Mouse (Mus musculus) erythroblast, embryonic 14.5 days (primary cell): Measurements from ENCODE around the gene Rrp9. TPM values are rescaled to one million over a fixed set of nuclear protein-coding genes. Genes with fewer than 3 reads are reported as not detected.
A peak's percentile ranks its signal among the peaks of the same experiment; 100 is the strongest.

Source experiments
- H3K27me3 ChIP-seq: 2 replicates; pipeline ENCODE4 v1.6.1; 2012; ENCODE audit warnings: inconsistent platforms; ENCODE audit not compliant: control insufficient read depth
- H3K36me3 ChIP-seq: 2 replicates; pipeline ENCODE4 v1.6.1; 2012; ENCODE audit warnings: mild to moderate bottlenecking, inconsistent platforms; ENCODE audit not compliant: control insufficient read depth
- H3K4me1 ChIP-seq: 2 replicates; pipeline ENCODE4 v1.6.1; 2012; ENCODE audit warnings: inconsistent platforms; ENCODE audit not compliant: control insufficient read depth
- H3K4me3 ChIP-seq: replicated peaks from 2 replicates; pipeline ENCODE3; 2012; ENCODE audit warnings: moderate library complexity, mild to moderate bottlenecking, inconsistent platforms
- H3K9me3 ChIP-seq: 2 replicates; pipeline ENCODE4 v1.6.1; 2012; ENCODE audit warnings: low read length, inconsistent platforms, mixed read lengths; ENCODE audit not compliant: control insufficient read depth
- GATA1 ChIP-seq: IDR thresholded peaks from 2 replicates; pipeline ENCODE4 v1.6.1; 2012; ENCODE audit warnings: low read length, inconsistent platforms, mixed read lengths
- TAL1 ChIP-seq: IDR thresholded peaks from 3 replicates; pipeline ENCODE4 v1.6.1; 2012; ENCODE audit warnings: low read length, inconsistent platforms, mixed read lengths
- polyA plus RNA-seq: library from polyadenylated mRNA; stranded (reverse); fragments of >175 nt; gene quantifications from 2 replicates; pipeline ENCODE4 v1.2.3, GENCODE M21; 2012

Gene Rrp9
- polyA plus RNA-seq, 1 experiment: 9.9 TPM

DNA sequence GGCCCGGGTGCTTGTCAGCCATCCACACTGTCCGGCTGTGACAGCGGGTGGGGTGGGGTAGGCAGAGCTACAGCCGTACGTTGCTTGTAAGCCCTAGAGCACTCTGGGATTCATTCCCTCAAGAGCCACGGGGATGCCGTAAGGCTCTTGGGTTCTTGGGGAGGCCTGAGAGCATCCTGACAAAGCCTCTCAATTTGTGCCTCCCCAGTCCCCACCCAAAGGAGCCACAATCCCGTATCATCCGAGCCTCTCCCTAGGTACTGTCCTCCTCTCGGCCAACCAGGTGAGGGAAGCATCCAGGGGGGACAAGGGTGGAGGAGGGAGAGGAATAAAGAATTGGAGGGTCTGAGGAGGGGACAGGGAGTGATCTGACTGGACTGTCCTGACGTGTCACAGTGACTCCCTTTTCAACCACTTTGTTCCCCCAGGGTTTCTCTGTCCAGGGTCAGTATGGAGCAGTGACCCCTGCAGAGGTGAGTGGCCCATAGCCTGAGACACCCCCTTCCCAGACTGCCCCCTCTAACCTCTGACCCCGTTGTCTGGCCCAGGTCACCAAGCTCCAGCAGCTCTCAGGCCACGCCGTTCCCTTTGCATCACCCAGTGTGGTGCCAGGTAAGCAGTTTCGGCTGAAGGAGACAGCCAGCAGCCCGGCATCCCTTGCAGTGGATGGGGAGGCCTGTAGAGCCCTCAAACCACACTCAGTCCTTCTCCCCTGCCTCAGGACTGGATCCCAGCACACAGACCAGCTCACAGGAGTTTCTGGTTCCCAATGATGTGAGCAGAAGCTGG, 13.9 kb upstream of the Rrp9 start:
- Histone ChIP-seq H3K9me3 (no peaks in the 10 kb centered on the region; the same call in 1 of the 2 replicates), H3K4me3 (no peak overlapping the region), H3K4me1 (peaks cover 5% of the 10 kb centered on the region), H3K27me3 (peaks cover 33% of the 10 kb centered on the region), H3K36me3 (no peaks in the 10 kb centered on the region; the same call in 1 of the 2 replicates)
- TF ChIP-seq TAL1 (no peak), GATA1 (no peak)

- peaks cover 5% of the 10 kb centered on the region for H3K4me1 ChIP-seq
- H3K36me3 ChIP-seq: no peaks in the 10 kb centered on the region; the same call in 1 of the 2 replicates
- TF ChIP-seq GATA1 (no peak), TAL1 (no peak)
- no peak overlapping the region for H3K4me3 ChIP-seq
- peaks cover 33% of the 10 kb centered on the region for H3K27me3 ChIP-seq
- H3K9me3 ChIP-seq: no peaks in the 10 kb centered on the region; the same call in 1 of the 2 replicates
Measured at GRCm38 (mm10) chr9:106462430-106462800, 13.3 kb upstream of the Rrp9 start.

GRCm38 (mm10) chr9:106463122-106464063, 12.4 kb upstream of the Rrp9 start:
- TF ChIP-seq GATA1: no peak
- no peak for TF ChIP-seq TAL1
- H3K27me3 ChIP-seq: peaks cover 33% of the 10 kb centered on the region
- H3K9me3 ChIP-seq: no peaks in the 10 kb centered on the region; the same call in 1 of the 2 replicates
- no peaks in the 10 kb centered on the region; the same call in 1 of the 2 replicates for H3K36me3 ChIP-seq
- no peak overlapping the region for H3K4me3 ChIP-seq
- peaks cover 5% of the 10 kb centered on the region for H3K4me1 ChIP-seq

GRCm38 (mm10) chr9:106464751-106465541, 10.8 kb upstream of the Rrp9 start:
- Histone ChIP-seq H3K27me3 (peaks cover 33% of the 10 kb centered on the region), H3K9me3 (no peaks in the 10 kb centered on the region; the same call in 1 of the 2 replicates), H3K4me3 (peak overlapping the region; percentile 27), H3K4me1 (peaks cover 5% of the 10 kb centered on the region), H3K36me3 (no peaks in the 10 kb centered on the region; the same call in 1 of the 2 replicates)
- TF ChIP-seq TAL1 (no peak), GATA1 (no peak)

DNA sequence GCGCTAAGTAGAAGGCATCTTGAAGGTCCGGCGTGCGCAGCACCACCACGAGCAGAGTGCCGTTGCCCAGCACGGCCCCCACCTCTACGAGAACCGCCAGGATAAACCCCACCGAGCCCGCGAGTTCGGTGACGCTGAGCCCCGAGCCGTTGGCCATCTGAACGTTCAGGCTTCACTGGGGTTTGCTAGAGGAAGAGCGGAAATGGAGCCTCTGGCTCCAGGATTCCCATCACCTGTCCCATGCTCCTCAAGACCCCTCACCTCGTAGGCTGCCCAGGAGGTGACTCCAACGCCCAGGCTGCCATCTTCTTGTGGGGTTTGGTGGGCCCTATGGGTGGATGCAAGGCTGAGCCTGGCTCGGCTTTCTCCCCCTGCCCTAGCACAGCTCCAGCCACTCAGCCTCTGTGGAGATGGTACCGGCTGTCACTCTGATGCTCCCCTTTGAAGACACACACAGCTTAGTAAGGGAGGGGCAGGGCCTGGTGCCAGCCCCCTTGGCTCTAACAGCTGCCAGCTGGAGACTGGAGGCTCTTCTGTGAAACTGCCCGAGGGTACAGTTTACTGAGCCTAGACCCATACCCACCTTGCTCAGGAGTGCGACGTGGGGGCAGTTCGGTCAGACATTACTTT, 10.1 kb upstream of the Rrp9 start, which contains the start of gene Gpr62:
Gene Gpr62, minus strand, starts transcription at position 368 of the 630 bp plus-strand sequence.
- no peak for TF ChIP-seq GATA1
- TF ChIP-seq TAL1: no peak
- peaks cover 5% of the 10 kb centered on the region for H3K4me1 ChIP-seq
- peak within 1 kb of the TSS; percentile 27 for H3K4me3 ChIP-seq
- H3K27me3 ChIP-seq: peaks cover 33% of the 10 kb centered on the region
- no peaks in the 10 kb centered on the region; the same call in 1 of the 2 replicates for H3K36me3 ChIP-seq
- H3K9me3 ChIP-seq: no peaks in the 10 kb centered on the region; the same call in 1 of the 2 replicates

DNA sequence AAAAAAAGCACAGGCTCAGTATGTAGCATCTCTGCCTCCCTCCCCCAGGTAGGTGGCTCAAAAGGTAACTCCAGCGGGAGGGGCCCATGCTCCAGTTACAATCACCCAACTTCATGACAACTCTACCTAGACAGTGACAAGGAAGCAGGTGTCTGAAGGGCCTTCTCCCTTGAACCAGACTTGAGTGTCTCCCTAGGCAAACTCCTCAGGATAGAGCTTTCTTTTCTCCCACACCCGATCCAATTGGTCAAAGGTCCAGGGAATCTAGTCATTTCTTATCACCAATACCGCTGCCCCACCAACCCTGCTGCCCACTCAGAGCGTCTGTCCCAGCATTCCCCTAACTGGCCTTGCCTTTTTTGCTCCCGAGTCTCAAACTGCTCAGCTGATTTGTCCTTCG, 9.0 kb upstream of the Rrp9 start:
- Histone ChIP-seq H3K9me3 (no peaks in the 10 kb centered on the region; the same call in 1 of the 2 replicates), H3K27me3 (peaks cover 33% of the 10 kb centered on the region), H3K36me3 (no peaks in the 10 kb centered on the region; the same call in 1 of the 2 replicates), H3K4me3 (no peak overlapping the region), H3K4me1 (peaks cover 5% of the 10 kb centered on the region)
- TF ChIP-seq TAL1 (no peak), GATA1 (no peak)

- H3K9me3 ChIP-seq: no peaks in the 10 kb centered on the region; the same call in 1 of the 2 replicates
- no peak for TF ChIP-seq TAL1
- TF ChIP-seq GATA1: no peak
- no peaks in the 10 kb centered on the region; the same call in 1 of the 2 replicates for H3K36me3 ChIP-seq
- no peak overlapping the region for H3K4me3 ChIP-seq
- H3K4me1 ChIP-seq: peaks cover 5% of the 10 kb centered on the region
- H3K27me3 ChIP-seq: peaks cover 33% of the 10 kb centered on the region
Measured at GRCm38 (mm10) chr9:106467746-106468145, 8.0 kb upstream of the Rrp9 start.

- TF ChIP-seq TAL1: no peak
- no peak for TF ChIP-seq GATA1
Measured at GRCm38 (mm10) chr9:106469317-106469716, 6.4 kb upstream of the Rrp9 start.

More at GRCm38 (mm10) chr9:106469317-106469716, 6.4 kb upstream of the Rrp9 start:
- H3K9me3 ChIP-seq: no peaks in the 10 kb centered on the region; the same call in 1 of the 2 replicates
- no peaks in the 10 kb centered on the region for H3K36me3 ChIP-seq
- H3K27me3 ChIP-seq: peaks cover 21% of the 10 kb centered on the region
- no peak overlapping the region for H3K4me3 ChIP-seq
- peaks cover 10% of the 10 kb centered on the region for H3K4me1 ChIP-seq
